Mouse (Mus musculus) bone marrow macrophage, adult 2 months (primary cell): Measurements from ENCODE around the gene Gm853.

Source experiments
- CTCF ChIP-seq: IDR thresholded peaks from 2 replicates; pipeline ENCODE4 v1.5.1; 2012; ENCODE audit warnings: low read depth, mild to moderate bottlenecking, low read length, moderate library complexity
- POLR2A ChIP-seq: IDR thresholded peaks from 2 replicates; pipeline ENCODE4 v1.6.1; 2012; ENCODE audit warnings: mild to moderate bottlenecking, low read depth, low read length, borderline replicate concordance

GRCm38 (mm10) chr4:130167321-130167720 is 54.9 kb downstream of the Gm853 start:
- TF ChIP-seq CTCF (no peak), POLR2A (no peak)
